ENCODE assay signal across 9 mouse cellular contexts in the genomic region with DNA sequence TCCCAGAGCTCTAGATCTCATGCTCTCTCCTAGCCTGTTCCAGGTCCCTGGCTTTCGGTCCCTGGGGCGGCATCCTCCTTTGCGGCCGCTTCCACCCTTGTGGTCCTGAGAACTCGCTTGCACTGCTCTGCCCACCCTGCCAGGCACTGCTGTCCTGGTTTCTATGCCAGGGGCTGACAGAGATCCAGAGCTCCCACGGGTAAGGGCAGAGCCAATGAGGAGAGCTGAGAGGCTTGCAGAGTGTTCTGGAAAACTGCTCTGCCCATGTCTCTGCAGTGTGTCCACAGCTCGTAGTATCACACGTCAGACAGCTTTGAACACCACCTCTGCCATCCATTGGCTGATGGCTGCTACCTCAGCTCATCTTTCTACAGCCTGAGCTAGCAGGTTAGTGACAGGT. TPM values are rescaled to one million over a fixed set of nuclear protein-coding genes. Genes with fewer than 3 reads are reported as not detected.
DNase-seq lines count a peak whose midpoint lies in the region; ATAC-seq lines count a peak whose summit lies in the region.
"Had no signal": no experiment of that assay in that cellular context is flagged by ENCODE, and none has a peak within 500 bp of the region (broad histone marks: within the 10 kb centered on the region; RNA-seq: fewer than 3 reads in every experiment).

No protein-coding gene starts in this region.

- DNase-seq in frontal cortex, postnatal 25 days (ENCODE audit: low spot score in 2 of 2), result no peak
- no peak for DNase-seq in kidney, adult 11 months
- peak; percentile 33 for DNase-seq in thymus, postnatal 0 days (ENCODE audit: low spot score)
- no peak for DNase-seq in thymus, postnatal 10 days (ENCODE audit: low spot score in 2 of 2)
- DNase-seq in retina, postnatal 1 day, result no peak
- no peak for DNase-seq in gastrocnemius, postnatal 14 days

- 78% methylated on average over 8 of the region's 8 CpGs for WGBS in kidney, embryonic 16.5 days

- H3K9ac ChIP-seq in kidney, embryonic 16.5 days (replicated peaks; ENCODE audit: low read length), result 0 out of 2 replicates have a peak overlapping the region, but pooled peaks have one; percentile 0
- H3K9ac ChIP-seq: hindbrain, embryonic 13.5 days had no signal

- no peak overlapping the region for H3K4me3 ChIP-seq in kidney, embryonic 16.5 days (ENCODE audit: low read length)
- H3K4me3 ChIP-seq: hindbrain, embryonic 13.5 days had no signal

- no peaks in the 10 kb centered on the region for H3K9me3 ChIP-seq in kidney, embryonic 16.5 days (ENCODE audit: low read length)
- H3K9me3 ChIP-seq: hindbrain, embryonic 13.5 days had no signal

- H3K4me2 ChIP-seq in kidney, embryonic 16.5 days (replicated peaks; ENCODE audit: low read depth, low read length), result no peak overlapping the region
- H3K4me2 ChIP-seq: hindbrain, embryonic 13.5 days had no signal

- peak overlapping the region; percentile 65; the same call in 1 of the 2 replicates for H3K27ac ChIP-seq in kidney, embryonic 16.5 days (ENCODE audit: low read length)
- H3K27ac ChIP-seq: hindbrain, embryonic 13.5 days had no signal

- H3K36me3 ChIP-seq in kidney, embryonic 16.5 days (ENCODE audit: insufficient read depth, low read length), result peaks cover 7% of the 10 kb centered on the region; the same call in 1 of the 2 replicates
- H3K36me3 ChIP-seq: hindbrain, embryonic 13.5 days had no signal

- H3K27me3 ChIP-seq in kidney, embryonic 16.5 days (ENCODE audit: insufficient read depth, low read length), result no peaks in the 10 kb centered on the region
- H3K27me3 ChIP-seq: hindbrain, embryonic 13.5 days had no signal

- ATAC-seq in frontal cortex, adult (ENCODE audit: low TSS enrichment), result peak; percentile 75
- ATAC-seq in kidney, embryonic 16.5 days (ENCODE audit: low FRiP score, low TSS enrichment), result no peak

- intact Hi-C loops in gastrocnemius, postnatal 14 days (cut with DNase I; ENCODE audit: low total_unique reads), result loop anchor here (5.0 kb wide), 1 partner anchor 85 kb away; no protein-coding TSS in a partner anchor

- H3K4me1 ChIP-seq in kidney, embryonic 16.5 days (ENCODE audit: insufficient read depth, low read length), result peaks cover 30% of the 10 kb centered on the region

RNA-seq across cellular contexts. Expression of gene Ppif, which starts 23.8 kb away (rescaled TPM):
- polyA plus RNA-seq in kidney, embryonic 16.5 days (2015; fragmentation: Nextera tagmentation; extraction: Ambion mirVana), result 42.4 and 55.5 TPM in 2 replicates
- polyA plus RNA-seq in thymus, postnatal 0 days (2015; fragmentation: Nextera tagmentation; extraction: Ambion mirVana), result 30.4 and 37.2 TPM in 2 replicates
- total RNA-seq in gastrocnemius, postnatal 14 days (2021), result 10 to 100 TPM; 40.9 to 51.4 TPM

RNA-seq across cellular contexts. Expression of gene Zcchc24, which starts 51.1 kb away (rescaled TPM):
- 12.2 and 17.3 TPM in 2 replicates for polyA plus RNA-seq in kidney, embryonic 16.5 days (2015; fragmentation: Nextera tagmentation; extraction: Ambion mirVana)
- 7.6 and 9.0 TPM in 2 replicates for polyA plus RNA-seq in thymus, postnatal 0 days (2015; fragmentation: Nextera tagmentation; extraction: Ambion mirVana)
- total RNA-seq in gastrocnemius, postnatal 14 days (2021), result 10 to 100 TPM; 45.2 to 45.5 TPM
